Mouse (Mus musculus) lung, embryonic 16.5 days (tissue): ENCODE data around the gene Hhatl. TPM values are rescaled to one million over a fixed set of nuclear protein-coding genes. Genes with fewer than 3 reads are reported as not detected.

Experiments used
- ATAC-seq: fragments of 200-750 bp; cut with Nextera tagmentation; 2 replicates; pipeline ENCODE4 v1.8.0; 2017; ENCODE audit warnings: low read depth, mild to moderate bottlenecking, moderate library complexity
- H3K27ac ChIP-seq: fragments of 300-500 bp; sonication (generic); 2 replicates; pipeline ENCODE4 v1.5.1; 2014; ENCODE audit warnings: mild to moderate bottlenecking, control low read depth, low read length
- H3K27me3 ChIP-seq: fragments of 300-500 bp; sonication (generic); 2 replicates; pipeline ENCODE4 v1.6.1; 2014; ENCODE audit warnings: low read depth, low read length, mixed read lengths; ENCODE audit not compliant: control insufficient read depth, insufficient read depth
- H3K36me3 ChIP-seq: fragments of 300-500 bp; sonication (generic); 2 replicates; pipeline ENCODE4 v1.6.1; 2014; ENCODE audit warnings: low read length; ENCODE audit not compliant: control insufficient read depth, insufficient read depth
- H3K4me1 ChIP-seq: fragments of 300-500 bp; sonication (generic); replicated peaks from 2 replicates; pipeline ENCODE4 v1.6.1; 2014; ENCODE audit warnings: low read length, mixed read lengths; ENCODE audit not compliant: control insufficient read depth, insufficient read depth
- H3K4me2 ChIP-seq: fragments of 300-500 bp; sonication (generic); 2 replicates; pipeline ENCODE4 v1.6.1; 2014; ENCODE audit warnings: low read depth, low read length, control low read depth
- H3K4me3 ChIP-seq: fragments of 300-500 bp; sonication (generic); 2 replicates; pipeline ENCODE4 v1.5.1; 2014; ENCODE audit warnings: mild to moderate bottlenecking, low read length, control low read depth
- H3K9ac ChIP-seq: fragments of 300-500 bp; sonication (generic); 2 replicates; pipeline ENCODE4 v1.6.1; 2014; ENCODE audit warnings: low read length, control low read depth
- H3K9me3 ChIP-seq: fragments of 300-500 bp; sonication (generic); 2 replicates; pipeline ENCODE4 v1.6.1; 2016; ENCODE audit warnings: low read length; ENCODE audit not compliant: control insufficient read depth
- WGBS: fragments of 180-500 bp; shearing (Covaris S2); extraction: QIAGEN DNeasy Blood & Tissue Kit; methylation state at CpG from one replicate; pipeline ENCODE4 v1.1.7; 2014; 5-methylcytosine and 5-hydroxymethylcytosine counted together
- polyA plus RNA-seq: library from polyadenylated mRNA; unstranded; fragments of >200 nt; fragmentation: Nextera tagmentation; extraction: Ambion mirVana; gene quantifications from 2 replicates; pipeline ENCODE4 v1.2.1, GENCODE M21; 2015

The Hhatl gene
- polyA plus RNA-seq, 1 experiment from 2014 or later = 1.4 TPM

- H3K27me3 ChIP-seq = no peaks in the 10 kb centered on the region
- H3K9me3 ChIP-seq = no peaks in the 10 kb centered on the region
- WGBS = 41% methylated on average over 3 of the region's 3 CpGs
- H3K4me2 ChIP-seq = no peak overlapping the region
- H3K4me3 ChIP-seq = no peak overlapping the region
- H3K4me1 ChIP-seq = peaks cover 19% of the 10 kb centered on the region
- peaks cover 28% of the 10 kb centered on the region for H3K36me3 ChIP-seq
- H3K27ac ChIP-seq = no peak overlapping the region
- no peak for ATAC-seq
- H3K9ac ChIP-seq = no peak overlapping the region
Observed at GRCm38 (mm10) chr9:121757432-121757831, 34.9 kb downstream of the Hhatl start.

DNA sequence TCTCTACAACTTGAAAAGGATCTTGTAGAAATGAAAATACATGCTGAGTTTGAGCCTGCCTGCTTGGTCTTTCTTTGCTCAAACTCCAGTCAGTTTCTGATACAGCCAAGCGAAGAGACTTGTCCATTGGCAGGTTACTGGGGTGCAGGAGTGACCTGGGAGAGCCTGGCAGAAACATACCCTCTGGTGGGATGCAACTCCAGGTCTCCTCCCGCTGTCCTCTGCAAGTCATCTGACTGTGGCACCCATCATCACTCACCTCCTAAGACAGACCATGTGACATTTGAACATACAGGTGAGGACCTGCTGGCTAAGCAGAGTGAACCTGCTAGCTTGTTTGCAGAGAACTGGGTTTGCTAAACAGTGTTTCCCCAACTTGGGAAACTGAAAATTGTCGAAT is 35.5 kb downstream of the Hhatl start:
- WGBS = 85% methylated on average over 3 of the region's 3 CpGs
- H3K9ac ChIP-seq = no peak overlapping the region
- H3K4me2 ChIP-seq = no peak overlapping the region
- peaks cover 19% of the 10 kb centered on the region for H3K4me1 ChIP-seq
- H3K27ac ChIP-seq = no peak overlapping the region
- H3K9me3 ChIP-seq = no peaks in the 10 kb centered on the region
- no peak overlapping the region for H3K4me3 ChIP-seq
- no peaks in the 10 kb centered on the region for H3K27me3 ChIP-seq
- peaks cover 30% of the 10 kb centered on the region for H3K36me3 ChIP-seq
- ATAC-seq = no peak

GRCm38 (mm10) chr9:121754624-121755023 is 37.7 kb downstream of the Hhatl start:
- no peak overlapping the region for H3K9ac ChIP-seq
- H3K27ac ChIP-seq = no peak overlapping the region
- peaks cover 51% of the 10 kb centered on the region for H3K36me3 ChIP-seq
- no peaks in the 10 kb centered on the region for H3K27me3 ChIP-seq
- H3K4me1 ChIP-seq = peaks cover 6% of the 10 kb centered on the region
- H3K4me2 ChIP-seq = no peak overlapping the region
- no peak overlapping the region for H3K4me3 ChIP-seq
- 77% methylated on average over 3 of the region's 3 CpGs for WGBS
- no peak for ATAC-seq
- H3K9me3 ChIP-seq = no peaks in the 10 kb centered on the region

DNA sequence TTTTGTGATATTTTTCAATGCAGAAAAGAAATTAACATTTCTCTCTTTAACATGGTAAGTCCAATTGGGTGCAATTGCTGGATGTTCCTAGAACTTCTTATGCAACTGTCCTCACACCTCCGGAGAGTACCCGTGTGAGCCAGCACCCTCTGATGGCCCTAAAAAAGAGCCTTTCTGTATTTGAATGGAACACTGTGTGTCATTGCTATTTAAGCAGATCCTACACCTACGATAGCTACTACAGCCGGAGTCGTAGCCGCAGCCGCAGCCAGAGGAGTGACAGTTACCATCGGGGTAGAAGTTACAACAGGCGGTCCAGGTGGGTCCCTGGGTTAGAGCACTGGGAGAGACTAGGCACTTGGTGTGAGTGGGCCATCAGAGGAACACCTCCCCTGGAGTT is 39.5 kb downstream of the Hhatl start:
- Histone ChIP-seq H3K4me3 (no peak overlapping the region), H3K9me3 (no peaks in the 10 kb centered on the region), H3K4me2 (no peak overlapping the region), H3K36me3 (peaks cover 62% of the 10 kb centered on the region), H3K9ac (no peak overlapping the region), H3K27ac (no peak overlapping the region), H3K4me1 (no peaks in the 10 kb centered on the region), H3K27me3 (no peaks in the 10 kb centered on the region)
- WGBS = 91% methylated on average over 9 of the region's 9 CpGs
- ATAC-seq = no peak

- Histone ChIP-seq H3K4me3 (no peak overlapping the region), H3K4me2 (no peak overlapping the region), H3K36me3 (peaks cover 62% of the 10 kb centered on the region), H3K4me1 (no peaks in the 10 kb centered on the region), H3K27ac (no peak overlapping the region), H3K9ac (no peak overlapping the region), H3K9me3 (no peaks in the 10 kb centered on the region), H3K27me3 (no peaks in the 10 kb centered on the region)
- no peak for ATAC-seq
- 86% methylated on average over 8 of the region's 8 CpGs for WGBS
Observed at GRCm38 (mm10) chr9:121744051-121744450, 48.3 kb downstream of the Hhatl start.

- no peaks in the 10 kb centered on the region for H3K27me3 ChIP-seq
- no peak for ATAC-seq
- no peak overlapping the region for H3K4me2 ChIP-seq
- H3K4me3 ChIP-seq = no peak overlapping the region
- H3K9ac ChIP-seq = no peak overlapping the region
- H3K4me1 ChIP-seq = no peaks in the 10 kb centered on the region
- WGBS = 90% methylated on average over 3 of the region's 3 CpGs
- no peaks in the 10 kb centered on the region for H3K9me3 ChIP-seq
- H3K36me3 ChIP-seq = peaks cover 37% of the 10 kb centered on the region
- no peak overlapping the region for H3K27ac ChIP-seq
Observed at GRCm38 (mm10) chr9:121741168-121741567, 51.1 kb downstream of the Hhatl start.

- Histone ChIP-seq H3K9ac (no peak overlapping the region), H3K36me3 (peaks cover 35% of the 10 kb centered on the region), H3K4me1 (no peaks in the 10 kb centered on the region), H3K27me3 (no peaks in the 10 kb centered on the region), H3K4me3 (no peak overlapping the region), H3K4me2 (no peak overlapping the region), H3K9me3 (no peaks in the 10 kb centered on the region), H3K27ac (no peak overlapping the region)
- 79% methylated on average over 6 of the region's 6 CpGs for WGBS
- ATAC-seq = no peak
Observed at GRCm38 (mm10) chr9:121740490-121740889, 51.8 kb downstream of the Hhatl start.

Other genes with a start within 250 kb of the Hhatl start
- 0.34 TPM in 1 of 2 replicates, not detected in the other for gene Lyzl4, start 150.4 kb downstream of the Hhatl start, polyA plus RNA-seq
- gene Vipr1, start 149.8 kb downstream of the Hhatl start, polyA plus RNA-seq = 0.36 and 0.50 TPM in 2 replicates
- 9.2 and 10.0 TPM in 2 replicates for gene Sec22c, start 87.0 kb downstream of the Hhatl start, polyA plus RNA-seq
- gene Ss18l2, start 82.2 kb downstream of the Hhatl start, polyA plus RNA-seq = 94.0 and 104 TPM in 2 replicates
- 61.9 and 69.5 TPM in 2 replicates for gene Nktr, start 73.3 kb downstream of the Hhatl start, polyA plus RNA-seq
- 7.3 and 7.4 TPM in 2 replicates for gene Zfp651, start 33.2 kb downstream of the Hhatl start, polyA plus RNA-seq
- 0.57 and 2.2 TPM in 2 replicates for gene Klhl40, start 14.9 kb downstream of the Hhatl start, polyA plus RNA-seq
- gene Ccdc13, start 47.0 kb upstream of the Hhatl start, polyA plus RNA-seq = 2.0 and 2.4 TPM in 2 replicates
- 152 and 166 TPM in 2 replicates for gene Higd1a, start 65.9 kb upstream of the Hhatl start, polyA plus RNA-seq
- 1.6 and 2.9 TPM in 2 replicates for gene Ackr2, start 105.8 kb upstream of the Hhatl start, polyA plus RNA-seq
- 0.28 TPM in 1 of 2 replicates, not detected in the other for gene Cyp8b1, start 123.8 kb upstream of the Hhatl start, polyA plus RNA-seq
- 2.4 and 2.7 TPM in 2 replicates for gene Fam198a, start 158.5 kb upstream of the Hhatl start, polyA plus RNA-seq
- 11.5 and 12.1 TPM in 2 replicates for gene Pomgnt2, start 204.6 kb upstream of the Hhatl start, polyA plus RNA-seq